Mouse (Mus musculus) stomach, embryonic 15.5 days (tissue): ENCODE data around the gene Unc45b. TPM values are rescaled to one million over a fixed set of nuclear protein-coding genes. Genes with fewer than 3 reads are reported as not detected.
"Not testable (repeated sequence)": the region's sequence is repeated elsewhere in the genome, so short reads cannot be mapped to it uniquely, and the experiment has no call there.

ENCODE experiments used
- ATAC-seq: fragments of 200-750 bp; cut with Nextera tagmentation; 2 replicates; pipeline ENCODE4 v1.8.0; 2017; ENCODE audit warnings: low read depth, moderate number of reproducible peaks, moderate TSS enrichment; ENCODE audit not compliant: insufficient read depth, low FRiP score
- H3K27ac ChIP-seq: fragments of 300-500 bp; sonication (generic); 2 replicates; pipeline ENCODE4 v1.5.1; 2015; ENCODE audit warnings: mild to moderate bottlenecking, inconsistent platforms
- H3K27me3 ChIP-seq: fragments of 300-500 bp; sonication (generic); replicated peaks from 2 replicates; pipeline ENCODE4 v1.6.1; 2015; ENCODE audit warnings: inconsistent platforms
- H3K36me3 ChIP-seq: fragments of 300-500 bp; sonication (generic); 2 replicates; pipeline ENCODE4 v1.6.1; 2015; ENCODE audit warnings: inconsistent platforms
- H3K4me1 ChIP-seq: fragments of 300-500 bp; sonication (generic); 2 replicates; pipeline ENCODE4 v1.6.1; 2015; ENCODE audit warnings: inconsistent platforms
- H3K4me2 ChIP-seq: fragments of 300-500 bp; sonication (generic); 2 replicates; pipeline ENCODE4 v1.6.1; 2015; ENCODE audit warnings: mild to moderate bottlenecking, inconsistent platforms
- H3K4me3 ChIP-seq: fragments of 300-500 bp; sonication (generic); replicated peaks from 2 replicates; pipeline ENCODE4 v1.5.1; 2015; ENCODE audit warnings: inconsistent platforms
- H3K9ac ChIP-seq: fragments of 300-500 bp; sonication (generic); 2 replicates; pipeline ENCODE4 v1.6.1; 2015; ENCODE audit warnings: inconsistent platforms
- H3K9me3 ChIP-seq: fragments of 300-500 bp; sonication (generic); 2 replicates; pipeline ENCODE4 v1.6.1; 2016; ENCODE audit warnings: inconsistent platforms
- WGBS: fragments of 180-500 bp; shearing (Covaris S2); methylation state at CpG from one replicate; pipeline ENCODE4 v1.1.7; 2015; 5-methylcytosine and 5-hydroxymethylcytosine counted together
- microRNA-seq: library from miRNA; unstranded; fragments of <30 nt; microRNA quantifications from one replicate; pipeline ENCODE4, GENCODE M21; 2016
- polyA plus RNA-seq: library from polyadenylated mRNA; unstranded; fragments of >200 nt; fragmentation: Nextera tagmentation; extraction: Ambion mirVana; gene quantifications from 2 replicates; pipeline ENCODE4 v1.2.1, GENCODE M21; 2015

The Unc45b gene
- polyA plus RNA-seq, 1 experiment from 2014 or later, result 2.6 TPM

GRCm38 (mm10) chr11:82983193-82983592 is 72.8 kb downstream of the Unc45b start:
- Histone ChIP-seq H3K27ac (no peak overlapping the region), H3K9ac (no peak overlapping the region), H3K4me3 (no peak overlapping the region), H3K9me3 (no peaks in the 10 kb centered on the region), H3K4me2 (no peak overlapping the region), H3K27me3 (no peaks in the 10 kb centered on the region), H3K4me1 (no peaks in the 10 kb centered on the region), H3K36me3 (peaks cover 6% of the 10 kb centered on the region; the same call in 1 of the 2 replicates)
- WGBS, result 79% methylated on average over 17 of the region's 17 CpGs
- no peak for ATAC-seq

GRCm38 (mm10) chr11:82987621-82988020 is 77.3 kb downstream of the Unc45b start:
- Histone ChIP-seq H3K27me3 (no peaks in the 10 kb centered on the region), H3K4me1 (peaks cover 15% of the 10 kb centered on the region; the same call in 1 of the 2 replicates), H3K9me3 (no peaks in the 10 kb centered on the region), H3K4me3 (no peak overlapping the region), H3K4me2 (no peak overlapping the region), H3K9ac (no peak overlapping the region), H3K27ac (no peak overlapping the region), H3K36me3 (0 out of 2 replicates have a peak, but pooled peaks cover 3% of the 10 kb centered on the region)
- no peak for ATAC-seq
- WGBS, result 77% methylated on average over 6 of the region's 6 CpGs

GRCm38 (mm10) chr11:82989357-82989756 is 79.0 kb downstream of the Unc45b start:
- H3K4me3 ChIP-seq, result peak overlapping the region; percentile 45
- H3K9me3 ChIP-seq, result no peaks in the 10 kb centered on the region
- peak overlapping the region; percentile 70 for H3K4me2 ChIP-seq
- 25% methylated on average over 12 of the region's 12 CpGs for WGBS
- H3K36me3 ChIP-seq, result 0 out of 2 replicates have a peak, but pooled peaks cover 3% of the 10 kb centered on the region
- H3K27ac ChIP-seq, result no peak overlapping the region
- no peaks in the 10 kb centered on the region for H3K27me3 ChIP-seq
- no peak overlapping the region; the same call in 1 of the 2 replicates for H3K9ac ChIP-seq
- ATAC-seq, result peak; percentile 53; the same call in 1 of the 2 replicates
- peaks cover 15% of the 10 kb centered on the region; the same call in 1 of the 2 replicates for H3K4me1 ChIP-seq

- Histone ChIP-seq H3K4me2 (peak overlapping the region; percentile 70), H3K9ac (peak overlapping the region; percentile 16; the same call in 1 of the 2 replicates), H3K4me3 (peak overlapping the region; percentile 45), H3K4me1 (peaks cover 15% of the 10 kb centered on the region; the same call in 1 of the 2 replicates), H3K27ac (peak overlapping the region; percentile 81; the same call in 1 of the 2 replicates)
- peak; percentile 87 for ATAC-seq
- not testable (repeated sequence) for H3K27me3 ChIP-seq, H3K36me3 ChIP-seq, H3K9me3 ChIP-seq
- 5% methylated on average over 19 of the region's 19 CpGs for WGBS
Observed at GRCm38 (mm10) chr11:82990612-82991385, 80.4 kb downstream of the Unc45b start.

- WGBS, result 2% methylated on average over 14 of the region's 14 CpGs
- 0 out of 2 replicates have a peak, but pooled peaks have one; percentile 23 for ATAC-seq
- Histone ChIP-seq H3K27me3 (no peaks in the 10 kb centered on the region), H3K9ac (peak within 1 kb of the TSS; percentile 16), H3K4me2 (peak within 1 kb of the TSS; percentile 70), H3K4me1 (peaks cover 15% of the 10 kb centered on the region; the same call in 1 of the 2 replicates), H3K27ac (peak within 1 kb of the TSS; percentile 81), H3K36me3 (no peaks in the 10 kb centered on the region), H3K9me3 (no peaks in the 10 kb centered on the region), H3K4me3 (peak within 1 kb of the TSS; percentile 45)
Observed at GRCm38 (mm10) chr11:82991469-82992166, 81.3 kb downstream of the Unc45b start, which contains the start of gene Slfn9. Slfn9 (minus strand) TSS chr11:82991830.

Small RNA genes lying within 50 kb of the gene (microRNA-seq; reads per million reads assigned to microRNA genes)
- gene Mir7679, result not detected

Other genes starting within 250 kb of the Unc45b start
- 0.37 and 0.40 TPM in 2 replicates for gene Cct6b, start 146.2 kb upstream of the Unc45b start, polyA plus RNA-seq
- 31.7 and 35.0 TPM in 2 replicates for gene Zfp830, start 146.2 kb upstream of the Unc45b start, polyA plus RNA-seq
- gene Lig3, start 129.4 kb upstream of the Unc45b start, polyA plus RNA-seq, result 22.9 and 25.5 TPM in 2 replicates
- 17.5 and 20.2 TPM in 2 replicates for gene Rffl, start 39.3 kb upstream of the Unc45b start, polyA plus RNA-seq
- gene Rad51d, start 19.9 kb upstream of the Unc45b start, polyA plus RNA-seq, result 13.6 and 14.8 TPM in 2 replicates
- gene Fndc8, start 18.4 kb upstream of the Unc45b start, polyA plus RNA-seq, result 0.13 and 0.15 TPM in 2 replicates
- gene Nle1, start 2.1 kb upstream of the Unc45b start, polyA plus RNA-seq, result 30.7 and 31.1 TPM in 2 replicates
- 2.4 and 2.5 TPM in 2 replicates for gene Slfn5, start 40.8 kb downstream of the Unc45b start, polyA plus RNA-seq
- gene Slfn9, start 81.3 kb downstream of the Unc45b start, polyA plus RNA-seq, result 23.8 and 26.8 TPM in 2 replicates
- gene Slfn8, start 110.3 kb downstream of the Unc45b start, polyA plus RNA-seq, result 0.81 and 1.0 TPM in 2 replicates
- 8.4 and 9.2 TPM in 2 replicates for gene Slfn2, start 154.6 kb downstream of the Unc45b start, polyA plus RNA-seq
- gene Slfn1, start 206.3 kb downstream of the Unc45b start, polyA plus RNA-seq, result 1.6 and 1.8 TPM in 2 replicates